Mouse (Mus musculus): Measurements from ENCODE around the gene Il27. TPM values are rescaled to one million over a fixed set of nuclear protein-coding genes. Genes with fewer than 3 reads are reported as not detected.
A peak's percentile ranks its signal among the peaks of the same experiment; 100 is the strongest.

The Il27 gene
- total and polyA plus RNA-seq, 3 experiments = not detected

DNA sequence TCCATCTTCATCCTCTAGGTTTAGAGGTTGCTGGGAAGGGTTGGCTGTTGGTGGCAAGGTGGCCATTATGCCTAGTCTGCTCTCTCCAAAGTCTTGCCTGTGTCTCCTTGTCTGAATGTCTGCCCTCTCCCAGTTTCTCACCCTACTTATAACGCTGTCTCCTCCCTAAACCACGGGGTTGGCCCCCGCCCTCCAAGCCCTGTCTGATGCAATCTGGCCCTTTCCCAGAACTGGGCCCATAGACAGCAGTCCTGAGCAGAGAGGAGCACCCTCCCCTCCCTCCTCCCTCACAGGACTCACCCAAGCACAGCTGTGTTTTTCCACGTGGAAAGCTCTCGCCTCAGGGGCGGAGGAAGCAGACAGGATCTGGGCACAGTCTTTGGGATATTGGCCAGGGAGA, 30.6 kb upstream of the Il27 start:
- Histone ChIP-seq H3K4me1 (ENCODE audit: control insufficient read depth, insufficient read depth, low read length) (peaks cover 9% of the 10 kb centered on the region), H3K9ac (ENCODE audit: low read depth, low read length) (peak overlapping the region; percentile 33; the same call in 1 of the 2 replicates), H3K27me3 (ENCODE audit: control insufficient read depth, insufficient read depth, low read length) (no peaks in the 10 kb centered on the region), H3K27ac (peak overlapping the region; percentile 73), H3K79me2 (replicated peaks; ENCODE audit: control insufficient read depth, insufficient read depth, low read length) (no peaks in the 10 kb centered on the region), H3K36me3 (ENCODE audit: control insufficient read depth, insufficient read depth, low read length) (no peaks in the 10 kb centered on the region), H3K4me3 (peak overlapping the region; percentile 30)
- TF ChIP-seq POLR2A (IDR thresholded peaks at IDR 0.05; ENCODE audit: insufficient read depth, low read depth, low read length) (peak; percentile 85), CTCF (IDR thresholded peaks at IDR 0.05) (no peak), EP300 (IDR thresholded peaks at IDR 0.05; ENCODE audit: insufficient read depth, low read depth, low read length) (no peak)
- intact Hi-C loops (cut with DNase I) = no loop called here
- 35% methylated on average over 6 of the region's 6 CpGs for WGBS
- DNase-seq = peak; percentile 81 to 90

GRCm38 (mm10) chr7:126624774-126625173, 30.0 kb upstream of the Il27 start:
- no peaks in the 10 kb centered on the region for H3K36me3 ChIP-seq (ENCODE audit: control insufficient read depth, insufficient read depth, low read length)
- intact Hi-C loops (cut with DNase I) = no loop called here
- peak overlapping the region; percentile 33; the same call in 1 of the 2 replicates for H3K9ac ChIP-seq (ENCODE audit: low read depth, low read length)
- peak overlapping the region; percentile 30 for H3K4me3 ChIP-seq
- peak; percentile 29 to 51 for DNase-seq
- peak overlapping the region; percentile 73 for H3K27ac ChIP-seq
- no peaks in the 10 kb centered on the region for H3K79me2 ChIP-seq (replicated peaks; ENCODE audit: control insufficient read depth, insufficient read depth, low read length)
- peaks cover 9% of the 10 kb centered on the region for H3K4me1 ChIP-seq (ENCODE audit: control insufficient read depth, insufficient read depth, low read length)
- no peaks in the 10 kb centered on the region for H3K27me3 ChIP-seq (ENCODE audit: control insufficient read depth, insufficient read depth, low read length)
- TF ChIP-seq POLR2A (IDR thresholded peaks at IDR 0.05; ENCODE audit: insufficient read depth, low read depth, low read length) (no peak), CTCF (IDR thresholded peaks at IDR 0.05) (no peak), EP300 (IDR thresholded peaks at IDR 0.05; ENCODE audit: insufficient read depth, low read depth, low read length) (no peak)
- 56% methylated on average over 16 of the region's 16 CpGs for WGBS

- intact Hi-C loops (cut with DNase I) = no loop called here
- H3K36me3 ChIP-seq (ENCODE audit: control insufficient read depth, insufficient read depth, low read length) = no peaks in the 10 kb centered on the region
- H3K27ac ChIP-seq = no peak overlapping the region
- DNase-seq = no peak
- H3K9ac ChIP-seq (ENCODE audit: low read depth, low read length) = no peak overlapping the region
- TF ChIP-seq EP300 (IDR thresholded peaks at IDR 0.05; ENCODE audit: insufficient read depth, low read depth, low read length) = no peak
- TF ChIP-seq POLR2A (IDR thresholded peaks at IDR 0.05; ENCODE audit: insufficient read depth, low read depth, low read length) = no peak
- H3K79me2 ChIP-seq (replicated peaks; ENCODE audit: control insufficient read depth, insufficient read depth, low read length) = no peaks in the 10 kb centered on the region
- no peak overlapping the region for H3K4me3 ChIP-seq
- 53% methylated on average over 1 of the region's 1 CpGs for WGBS
- no peaks in the 10 kb centered on the region for H3K27me3 ChIP-seq (ENCODE audit: control insufficient read depth, insufficient read depth, low read length)
- H3K4me1 ChIP-seq (ENCODE audit: control insufficient read depth, insufficient read depth, low read length) = peaks cover 9% of the 10 kb centered on the region
Measured at GRCm38 (mm10) chr7:126623381-126623780, 28.6 kb upstream of the Il27 start.

- peak in 1 of 2 experiments; percentile 15 for DNase-seq
- no peak for TF ChIP-seq CTCF (IDR thresholded peaks at IDR 0.05)
- no peak for TF ChIP-seq POLR2A (IDR thresholded peaks at IDR 0.05; ENCODE audit: insufficient read depth, low read depth, low read length)
- no peak for TF ChIP-seq EP300 (IDR thresholded peaks at IDR 0.05; ENCODE audit: insufficient read depth, low read depth, low read length)
- Histone ChIP-seq H3K4me1 (ENCODE audit: control insufficient read depth, insufficient read depth, low read length) (peaks cover 7% of the 10 kb centered on the region), H3K27me3 (ENCODE audit: control insufficient read depth, insufficient read depth, low read length) (no peaks in the 10 kb centered on the region), H3K27ac (no peak overlapping the region), H3K4me3 (no peak overlapping the region), H3K79me2 (replicated peaks; ENCODE audit: control insufficient read depth, insufficient read depth, low read length) (no peaks in the 10 kb centered on the region), H3K36me3 (ENCODE audit: control insufficient read depth, insufficient read depth, low read length) (no peaks in the 10 kb centered on the region), H3K9ac (ENCODE audit: low read depth, low read length) (no peak overlapping the region)
- intact Hi-C loops (cut with DNase I) = no loop called here
- 61% methylated on average over 9 of the region's 9 CpGs for WGBS
Measured at GRCm38 (mm10) chr7:126621452-126622359, 27.0 kb upstream of the Il27 start.

GRCm38 (mm10) chr7:126619559-126620275, 25.0 kb upstream of the Il27 start:
- Histone ChIP-seq H3K27ac (no peak overlapping the region), H3K4me1 (ENCODE audit: control insufficient read depth, insufficient read depth, low read length) (peaks cover 1% of the 10 kb centered on the region; the same call in 1 of the 2 replicates), H3K36me3 (ENCODE audit: control insufficient read depth, insufficient read depth, low read length) (no peaks in the 10 kb centered on the region), H3K4me3 (no peak overlapping the region), H3K79me2 (replicated peaks; ENCODE audit: control insufficient read depth, insufficient read depth, low read length) (no peaks in the 10 kb centered on the region), H3K27me3 (ENCODE audit: control insufficient read depth, insufficient read depth, low read length) (no peaks in the 10 kb centered on the region), H3K9ac (ENCODE audit: low read depth, low read length) (no peak overlapping the region)
- WGBS = 70% methylated on average over 10 of the region's 10 CpGs
- intact Hi-C loops (cut with DNase I) = no loop called here
- DNase-seq = no peak
- no peak for TF ChIP-seq EP300 (IDR thresholded peaks at IDR 0.05; ENCODE audit: insufficient read depth, low read depth, low read length)
- no peak for TF ChIP-seq POLR2A (IDR thresholded peaks at IDR 0.05; ENCODE audit: insufficient read depth, low read depth, low read length)
- TF ChIP-seq CTCF (IDR thresholded peaks at IDR 0.05) = no peak

All from heart, adult 2 months (tissue).